Mouse (Mus musculus) embryonic fibroblast, embryonic 13.5 days (primary cell): ENCODE measurements around the gene Fam173a.

Experiments
- CTCF ChIP-seq: IDR thresholded peaks from 2 replicates; pipeline ENCODE4 v1.5.1; 2011; ENCODE audit warnings: mild to moderate bottlenecking, control low read depth, low read length, moderate library complexity, borderline replicate concordance; ENCODE audit not compliant: insufficient read depth
- POLR2A ChIP-seq: IDR thresholded peaks from 2 replicates; pipeline ENCODE4 v1.6.1; 2011; ENCODE audit warnings: low read depth, mild to moderate bottlenecking, control low read depth, low read length, moderate library complexity

- TF ChIP-seq POLR2A: no peak
- TF ChIP-seq CTCF: no peak
These were observed 36.9 kb downstream of the Fam173a start for GRCm38 (mm10) chr17:25755627-25756377.
